Mouse (Mus musculus): ENCODE measurements around the gene Ppp1r14b. TPM values are rescaled to one million over a fixed set of nuclear protein-coding genes. Genes with fewer than 3 reads are reported as not detected.

Ppp1r14b gene
- polyA plus RNA-seq, 1 experiment: 151 TPM

DNA sequence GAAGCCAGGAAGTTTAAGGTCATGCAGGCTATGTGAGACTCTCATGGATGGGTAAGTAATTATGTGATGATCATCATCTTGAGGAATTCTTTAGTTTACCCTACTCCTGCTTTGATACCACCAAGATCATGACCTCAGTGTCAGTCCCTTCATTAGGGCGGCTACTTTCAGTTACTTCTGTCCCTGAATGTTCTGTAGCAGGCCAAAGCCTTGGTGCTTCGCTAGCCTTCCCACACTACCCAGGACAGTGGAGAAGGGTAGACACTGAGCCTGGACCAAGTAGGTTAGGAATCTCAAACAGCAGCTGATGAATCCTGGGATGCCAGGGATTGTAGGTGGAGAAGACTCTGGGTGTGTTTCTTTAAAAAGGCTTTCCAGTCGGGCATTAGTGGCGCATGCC is 6.7 kb downstream of the Ppp1r14b start:
- H3K9ac ChIP-seq (ENCODE audit: low read depth, poor library complexity, severe bottlenecking): no peak overlapping the region

DNA sequence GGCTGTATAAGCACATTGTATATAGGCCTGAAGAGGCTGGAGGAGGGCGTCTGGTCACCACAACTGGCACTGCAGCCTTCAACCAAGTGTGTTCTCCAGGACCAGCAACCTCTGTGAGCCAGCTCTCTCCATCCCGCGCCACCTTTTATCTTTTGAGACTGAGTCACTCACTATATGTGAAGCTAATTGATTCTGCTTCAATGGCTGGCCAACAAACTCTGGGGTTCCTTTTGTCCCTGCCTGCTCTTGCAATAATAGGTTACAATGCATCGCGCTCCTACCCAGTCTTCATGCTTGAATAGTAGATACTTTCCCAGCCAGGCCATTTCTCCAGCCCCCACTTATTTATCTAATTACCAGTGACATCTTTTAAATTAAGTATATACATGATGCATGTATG is 8.9 kb downstream of the Ppp1r14b start:
- no peaks in the 10 kb centered on the region for H3K27me3 ChIP-seq (ENCODE audit: control insufficient read depth, insufficient read depth, low read length, poor library complexity, severe bottlenecking)
- H3K9ac ChIP-seq (ENCODE audit: low read depth, poor library complexity, severe bottlenecking): no peak overlapping the region
- no peak overlapping the region for H3K4me3 ChIP-seq (ENCODE audit: low read depth, low read length)
- H3K9me3 ChIP-seq (replicated peaks; ENCODE audit: control insufficient read depth, insufficient read depth, low read length, poor library complexity, severe bottlenecking): no peaks in the 10 kb centered on the region
- peaks cover 12% of the 10 kb centered on the region; the same call in 1 of the 2 replicates for H3K36me3 ChIP-seq (ENCODE audit: control insufficient read depth, insufficient read depth, low read length, poor library complexity, severe bottlenecking)
- no peaks in the 10 kb centered on the region for H3K4me1 ChIP-seq (ENCODE audit: control insufficient read depth, insufficient read depth, low read length)
- TF ChIP-seq POLR2A (IDR thresholded peaks at IDR 0.05; ENCODE audit: insufficient read depth, low read length) (no peak), EP300 (IDR thresholded peaks at IDR 0.05; ENCODE audit: insufficient read depth, low read depth, low read length) (no peak), CTCF (IDR thresholded peaks at IDR 0.05; ENCODE audit: low read depth, low read length) (no peak)
- no peak overlapping the region for H3K27ac ChIP-seq (ENCODE audit: insufficient read depth, low read length)

More for the DNA sequence above, 6.7 kb downstream of the Ppp1r14b start:
- Histone ChIP-seq H3K4me3 (ENCODE audit: low read depth, low read length) (no peak overlapping the region), H3K27ac (ENCODE audit: insufficient read depth, low read length) (no peak overlapping the region), H3K36me3 (ENCODE audit: control insufficient read depth, insufficient read depth, low read length, poor library complexity, severe bottlenecking) (peaks cover 26% of the 10 kb centered on the region), H3K9me3 (replicated peaks; ENCODE audit: control insufficient read depth, insufficient read depth, low read length, poor library complexity, severe bottlenecking) (no peaks in the 10 kb centered on the region), H3K4me1 (ENCODE audit: control insufficient read depth, insufficient read depth, low read length) (no peaks in the 10 kb centered on the region), H3K27me3 (ENCODE audit: control insufficient read depth, insufficient read depth, low read length, poor library complexity, severe bottlenecking) (no peaks in the 10 kb centered on the region)
- no peak for TF ChIP-seq CTCF (IDR thresholded peaks at IDR 0.05; ENCODE audit: low read depth, low read length)
- TF ChIP-seq POLR2A (IDR thresholded peaks at IDR 0.05; ENCODE audit: insufficient read depth, low read length): no peak
- TF ChIP-seq EP300 (IDR thresholded peaks at IDR 0.05; ENCODE audit: insufficient read depth, low read depth, low read length): no peak

DNA sequence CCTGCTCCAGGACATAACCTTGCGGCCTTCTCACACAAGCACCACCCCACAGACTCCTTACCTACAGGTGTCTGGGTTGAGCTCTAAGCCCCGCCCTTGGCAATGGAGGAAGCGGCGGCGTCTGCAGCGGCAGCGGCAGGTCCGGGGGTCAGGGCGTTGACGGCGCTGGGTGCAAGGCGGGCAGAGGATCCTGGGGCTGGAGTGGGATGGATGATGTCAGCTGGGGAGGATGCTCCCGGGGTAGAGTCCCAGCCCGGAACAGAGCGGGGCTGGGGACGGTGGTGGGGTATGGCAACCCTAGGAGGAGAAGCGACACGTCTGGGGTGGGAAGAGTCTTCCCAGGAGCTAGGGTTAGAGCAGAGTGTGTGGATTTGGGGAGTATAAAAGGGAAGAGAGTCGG is 10.5 kb downstream of the Ppp1r14b start:
- no peaks in the 10 kb centered on the region for H3K4me1 ChIP-seq (ENCODE audit: control insufficient read depth, insufficient read depth, low read length)
- H3K27ac ChIP-seq (ENCODE audit: insufficient read depth, low read length): no peak overlapping the region
- no peaks in the 10 kb centered on the region for H3K9me3 ChIP-seq (replicated peaks; ENCODE audit: control insufficient read depth, insufficient read depth, low read length, poor library complexity, severe bottlenecking)
- H3K4me3 ChIP-seq (ENCODE audit: low read depth, low read length): peak overlapping the region; percentile 40
- TF ChIP-seq CTCF (IDR thresholded peaks at IDR 0.05; ENCODE audit: low read depth, low read length) (no peak), POLR2A (IDR thresholded peaks at IDR 0.05; ENCODE audit: insufficient read depth, low read length) (no peak), EP300 (IDR thresholded peaks at IDR 0.05; ENCODE audit: insufficient read depth, low read depth, low read length) (no peak)
- H3K9ac ChIP-seq (ENCODE audit: low read depth, poor library complexity, severe bottlenecking): peak overlapping the region; percentile 25; the same call in 1 of the 2 replicates
- no peaks in the 10 kb centered on the region for H3K27me3 ChIP-seq (ENCODE audit: control insufficient read depth, insufficient read depth, low read length, poor library complexity, severe bottlenecking)
- H3K36me3 ChIP-seq (ENCODE audit: control insufficient read depth, insufficient read depth, low read length, poor library complexity, severe bottlenecking): peaks cover 12% of the 10 kb centered on the region; the same call in 1 of the 2 replicates

DNA sequence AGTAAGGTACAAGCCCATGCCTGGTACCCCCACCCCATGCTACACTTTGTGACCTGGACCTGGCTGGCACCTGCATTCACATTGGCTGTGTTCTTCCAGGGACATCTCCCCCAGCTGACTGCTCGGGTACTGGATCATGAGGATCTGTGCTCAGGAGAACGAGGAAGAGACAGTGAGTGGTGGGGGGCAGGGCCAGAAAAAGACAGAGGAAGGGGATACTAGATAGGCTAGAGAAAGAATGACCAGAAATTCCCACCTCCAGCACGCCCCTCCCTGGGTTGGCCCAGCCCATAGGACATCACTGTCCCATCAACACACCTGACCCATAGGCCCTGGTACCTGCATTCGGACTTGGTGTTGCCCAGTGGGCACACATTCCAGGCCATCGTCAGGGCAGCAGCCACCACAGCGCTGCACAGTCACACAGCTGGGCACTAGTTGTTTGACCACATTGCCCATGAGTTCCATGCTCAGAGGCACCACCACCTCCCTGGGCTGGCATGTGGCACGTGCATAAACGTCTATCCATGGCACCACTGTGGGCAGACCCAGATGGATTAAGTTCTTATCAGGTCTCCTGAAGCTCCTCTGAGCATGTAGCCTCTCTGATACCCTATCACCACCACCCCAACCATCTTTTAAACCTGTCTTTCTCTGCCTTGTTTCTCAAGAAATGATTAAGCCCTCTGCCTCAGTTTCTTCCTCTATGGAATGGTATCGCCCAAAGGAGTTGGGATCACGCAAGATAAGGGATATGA is 11.4 kb downstream of the Ppp1r14b start:
- Histone ChIP-seq H3K27me3 (ENCODE audit: control insufficient read depth, insufficient read depth, low read length, poor library complexity, severe bottlenecking) (no peaks in the 10 kb centered on the region), H3K27ac (ENCODE audit: insufficient read depth, low read length) (no peak overlapping the region), H3K36me3 (ENCODE audit: control insufficient read depth, insufficient read depth, low read length, poor library complexity, severe bottlenecking) (peaks cover 12% of the 10 kb centered on the region; the same call in 1 of the 2 replicates), H3K9ac (ENCODE audit: low read depth, poor library complexity, severe bottlenecking) (peak overlapping the region; percentile 91), H3K9me3 (replicated peaks; ENCODE audit: control insufficient read depth, insufficient read depth, low read length, poor library complexity, severe bottlenecking) (no peaks in the 10 kb centered on the region), H3K4me1 (ENCODE audit: control insufficient read depth, insufficient read depth, low read length) (no peaks in the 10 kb centered on the region), H3K4me3 (ENCODE audit: low read depth, low read length) (peak overlapping the region; percentile 5)
- TF ChIP-seq CTCF (IDR thresholded peaks at IDR 0.05; ENCODE audit: low read depth, low read length) (no peak), EP300 (IDR thresholded peaks at IDR 0.05; ENCODE audit: insufficient read depth, low read depth, low read length) (no peak)

DNA sequence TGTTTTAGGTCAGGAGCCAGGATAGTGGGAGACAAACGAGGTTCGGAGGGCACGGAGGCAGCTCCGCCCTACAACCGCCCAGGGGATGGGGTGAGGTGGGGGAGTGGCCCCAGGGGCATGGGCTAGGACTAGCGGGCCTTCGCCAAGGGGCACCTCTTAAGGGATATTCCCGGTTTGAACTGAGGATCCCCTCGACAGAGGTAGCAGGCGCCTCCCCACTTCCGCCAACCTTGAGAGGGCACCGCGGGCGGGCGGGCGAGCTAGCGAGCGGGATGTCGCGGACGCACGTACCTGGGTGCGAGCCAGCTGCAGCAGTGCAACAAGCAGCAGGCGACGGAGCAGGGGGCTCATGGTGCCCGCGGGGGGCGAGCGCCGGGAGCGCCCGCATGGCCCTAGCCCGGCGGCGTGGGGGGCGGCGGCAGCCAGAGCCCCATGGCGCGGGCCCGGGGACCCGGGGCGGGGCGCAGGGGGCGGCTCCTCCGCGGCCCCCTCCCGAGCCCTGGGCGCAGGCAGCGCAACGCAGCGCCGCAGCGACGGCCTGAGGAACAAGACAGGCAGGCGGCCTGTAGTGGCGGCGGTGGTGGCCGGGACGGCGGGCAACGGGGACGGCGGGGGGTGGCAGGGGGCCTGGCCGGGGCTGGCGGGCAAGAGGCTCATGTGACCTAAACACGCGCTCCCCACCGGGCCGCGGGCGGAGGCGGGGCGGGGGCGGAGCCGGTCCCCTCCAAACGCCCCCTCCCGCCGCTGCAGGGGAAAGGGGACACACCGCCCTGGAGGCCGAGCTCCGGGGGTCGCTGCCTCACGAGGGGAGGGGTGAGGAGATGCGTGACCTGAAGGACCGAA is 12.5 kb downstream of the Ppp1r14b start, which contains the start of gene Vegfb:
Gene Vegfb (minus strand): TSS at position 591 of the 843 bp plus-strand sequence.
- Histone ChIP-seq H3K9me3 (replicated peaks; ENCODE audit: control insufficient read depth, insufficient read depth, low read length, poor library complexity, severe bottlenecking) (no peaks in the 10 kb centered on the region), H3K4me1 (ENCODE audit: control insufficient read depth, insufficient read depth, low read length) (no peaks in the 10 kb centered on the region), H3K27me3 (ENCODE audit: control insufficient read depth, insufficient read depth, low read length, poor library complexity, severe bottlenecking) (no peaks in the 10 kb centered on the region), H3K27ac (ENCODE audit: insufficient read depth, low read length) (no peak within 1 kb of the TSS), H3K4me3 (ENCODE audit: low read depth, low read length) (peak within 1 kb of the TSS; percentile 74), H3K9ac (ENCODE audit: low read depth, poor library complexity, severe bottlenecking) (peak within 1 kb of the TSS; percentile 91), H3K36me3 (ENCODE audit: control insufficient read depth, insufficient read depth, low read length, poor library complexity, severe bottlenecking) (peaks cover 9% of the 10 kb centered on the region; the same call in 1 of the 2 replicates)
- TF ChIP-seq EP300 (IDR thresholded peaks at IDR 0.05; ENCODE audit: insufficient read depth, low read depth, low read length): no peak
- TF ChIP-seq CTCF (IDR thresholded peaks at IDR 0.05; ENCODE audit: low read depth, low read length): no peak
- TF ChIP-seq POLR2A (IDR thresholded peaks at IDR 0.05; ENCODE audit: insufficient read depth, low read length): no peak

Data from ES-Bruce4 (cell line).